Mouse (Mus musculus) lung, embryonic 14.5 days (tissue): ENCODE data around the gene Cdadc1. TPM values are rescaled to one million over a fixed set of nuclear protein-coding genes. Genes with fewer than 3 reads are reported as not detected.
"Not testable (repeated sequence)": the region's sequence is repeated elsewhere in the genome, so short reads cannot be mapped to it uniquely, and the experiment has no call there.

Experiments
- ATAC-seq: fragments of 200-750 bp; cut with Nextera tagmentation; 2 replicates; pipeline ENCODE4 v1.8.0; 2017; ENCODE audit warnings: mild to moderate bottlenecking, moderate TSS enrichment, moderate library complexity; ENCODE audit not compliant: insufficient read depth
- DNase-seq: peaks from one replicate; pipeline ENCODE4 v3.0.0-alpha.2; 2015
- H3K27ac ChIP-seq: fragments of 300-500 bp; sonication (generic); 2 replicates; pipeline ENCODE4 v1.5.1; 2014; ENCODE audit warnings: low read depth, mild to moderate bottlenecking, moderate library complexity
- H3K27me3 ChIP-seq: fragments of 300-500 bp; sonication (generic); 2 replicates; pipeline ENCODE4 v1.6.1; 2014; ENCODE audit warnings: low read length, control low read depth; ENCODE audit not compliant: insufficient read depth
- H3K36me3 ChIP-seq: fragments of 300-500 bp; sonication (generic); 2 replicates; pipeline ENCODE4 v1.6.1; 2014; ENCODE audit warnings: control low read depth; ENCODE audit not compliant: insufficient read depth
- H3K4me1 ChIP-seq: fragments of 300-500 bp; sonication (generic); 2 replicates; pipeline ENCODE4 v1.6.1; 2014; ENCODE audit warnings: antibody characterized with exemption, control low read depth; ENCODE audit not compliant: insufficient read depth
- H3K4me2 ChIP-seq: fragments of 300-500 bp; sonication (generic); 2 replicates; pipeline ENCODE4 v1.6.1; 2014; ENCODE audit warnings: mild to moderate bottlenecking
- H3K4me3 ChIP-seq: fragments of 300-500 bp; sonication (generic); 2 replicates; pipeline ENCODE4 v1.5.1; 2014; ENCODE audit warnings: low read depth, low read length
- H3K9ac ChIP-seq: fragments of 300-500 bp; sonication (generic); 2 replicates; pipeline ENCODE4 v1.6.1; 2014
- H3K9me3 ChIP-seq: fragments of 300-500 bp; sonication (generic); 2 replicates; pipeline ENCODE4 v1.6.1; 2016; ENCODE audit warnings: low read depth, low read length, control low read depth
- CTCF ChIP-seq: IDR thresholded peaks from 2 replicates; pipeline ENCODE4 v1.5.1; 2016; ENCODE audit warnings: antibody characterized with exemption, low read depth
- WGBS: fragments of 180-500 bp; shearing (Covaris S2); extraction: QIAGEN DNeasy Blood & Tissue Kit; methylation state at CpG from one replicate; pipeline ENCODE4 v1.1.7; 2014; 5-methylcytosine and 5-hydroxymethylcytosine counted together
- polyA plus RNA-seq: library from polyadenylated mRNA; unstranded; fragments of >200 nt; fragmentation: Nextera tagmentation; extraction: Ambion mirVana; gene quantifications from 2 replicates; pipeline ENCODE4 v1.2.1, GENCODE M21; 2014

Gene Cdadc1
- polyA plus RNA-seq, 1 experiment from 2014 or later, result 32.5 TPM

GRCm38 (mm10) chr14:59627142-59627680 is 29.5 kb upstream of the Cdadc1 start:
- peak overlapping the region; percentile 26; the same call in 1 of the 2 replicates for H3K27ac ChIP-seq
- TF ChIP-seq CTCF, result no peak
- H3K9me3 ChIP-seq, result no peaks in the 10 kb centered on the region
- no peak; the same call in 1 of the 2 replicates for ATAC-seq
- 20% methylated on average over 9 of the region's 9 CpGs for WGBS
- H3K4me3 ChIP-seq, result peak overlapping the region; percentile 67
- peak overlapping the region; percentile 55; the same call in 1 of the 2 replicates for H3K9ac ChIP-seq
- peaks cover 13% of the 10 kb centered on the region for H3K36me3 ChIP-seq
- H3K4me1 ChIP-seq, result 0 out of 2 replicates have a peak, but pooled peaks cover 3% of the 10 kb centered on the region
- H3K4me2 ChIP-seq, result peak overlapping the region; percentile 83
- peaks cover 5% of the 10 kb centered on the region; the same call in 1 of the 2 replicates for H3K27me3 ChIP-seq
- DNase-seq, result peak; percentile 43

GRCm38 (mm10) chr14:59626711-59627110 is 29.0 kb upstream of the Cdadc1 start:
- Histone ChIP-seq H3K4me2 (peak overlapping the region; percentile 83), H3K9me3 (no peaks in the 10 kb centered on the region), H3K27ac (peak overlapping the region; percentile 50), H3K36me3 (peaks cover 10% of the 10 kb centered on the region), H3K4me1 (0 out of 2 replicates have a peak, but pooled peaks cover 3% of the 10 kb centered on the region), H3K27me3 (peaks cover 5% of the 10 kb centered on the region; the same call in 1 of the 2 replicates), H3K4me3 (peak overlapping the region; percentile 67), H3K9ac (peak overlapping the region; percentile 55)
- WGBS, result 19% methylated on average over 8 of the region's 8 CpGs
- DNase-seq (peak; percentile 75), ATAC-seq (no peak)
- TF ChIP-seq CTCF, result no peak

- Histone ChIP-seq H3K36me3 (peaks cover 7% of the 10 kb centered on the region), H3K4me1 (0 out of 2 replicates have a peak, but pooled peaks cover 3% of the 10 kb centered on the region), H3K4me2 (peak overlapping the region; percentile 83), H3K9ac (peak overlapping the region; percentile 55), H3K9me3 (no peaks in the 10 kb centered on the region), H3K27ac (peak overlapping the region; percentile 73; the same call in 1 of the 2 replicates), H3K27me3 (peaks cover 5% of the 10 kb centered on the region; the same call in 1 of the 2 replicates), H3K4me3 (peak overlapping the region; percentile 67)
- TF ChIP-seq CTCF, result no peak
- DNase-seq (peak; percentile 73), ATAC-seq (peak; percentile 23)
- under 1% methylated on average over 51 of the region's 51 CpGs for WGBS
Observed at GRCm38 (mm10) chr14:59625806-59626364, 28.1 kb upstream of the Cdadc1 start.

- H3K27me3 ChIP-seq, result peaks cover 5% of the 10 kb centered on the region; the same call in 1 of the 2 replicates
- ATAC-seq, result peak; percentile 86
- WGBS, result under 1% methylated on average over 64 of the region's 65 CpGs
- peak within 1 kb of the TSS; percentile 83 for H3K4me2 ChIP-seq
- 0 out of 2 replicates have a peak, but pooled peaks cover 3% of the 10 kb centered on the region for H3K4me1 ChIP-seq
- peak within 1 kb of the TSS; percentile 67 for H3K4me3 ChIP-seq
- H3K9ac ChIP-seq, result peak within 1 kb of the TSS; percentile 55
- H3K36me3 ChIP-seq, result peaks cover 6% of the 10 kb centered on the region
- DNase-seq, result peak; percentile 93
- H3K9me3 ChIP-seq, result no peaks in the 10 kb centered on the region
- peak; percentile 80 for TF ChIP-seq CTCF
- H3K27ac ChIP-seq, result peak within 1 kb of the TSS; percentile 73; the same call in 1 of the 2 replicates
Observed at GRCm38 (mm10) chr14:59625158-59625805, 27.5 kb upstream of the Cdadc1 start, which contains the start of gene Shisa2. TSS of gene Shisa2 (plus strand) at chr14:59625308.

GRCm38 (mm10) chr14:59624326-59624885 is 26.6 kb upstream of the Cdadc1 start:
- 30% methylated on average over 9 of the region's 9 CpGs for WGBS
- Histone ChIP-seq H3K4me1 (0 out of 2 replicates have a peak, but pooled peaks cover 3% of the 10 kb centered on the region), H3K36me3 (no peaks in the 10 kb centered on the region), H3K4me2 (peak overlapping the region; percentile 83), H3K9me3 (no peaks in the 10 kb centered on the region), H3K4me3 (0 out of 2 replicates have a peak overlapping the region, but pooled peaks have one; percentile 67), H3K27ac (no peak overlapping the region), H3K9ac (no peak overlapping the region), H3K27me3 (peaks cover 5% of the 10 kb centered on the region; the same call in 1 of the 2 replicates)
- ATAC-seq, result no peak
- TF ChIP-seq CTCF, result no peak
- no peak for DNase-seq

GRCm38 (mm10) chr14:59616802-59617201 is 19.0 kb upstream of the Cdadc1 start:
- Histone ChIP-seq H3K27me3 (no peaks in the 10 kb centered on the region), H3K4me3 (no peak overlapping the region), H3K9ac (no peak overlapping the region), H3K4me1 (no peaks in the 10 kb centered on the region), H3K9me3 (no peaks in the 10 kb centered on the region), H3K27ac (no peak overlapping the region), H3K36me3 (no peaks in the 10 kb centered on the region), H3K4me2 (no peak overlapping the region)
- no peak for DNase-seq
- no peak for TF ChIP-seq CTCF
- ATAC-seq, result no peak
- 67% methylated on average over 7 of the region's 7 CpGs for WGBS

GRCm38 (mm10) chr14:59614149-59614548 is 16.4 kb upstream of the Cdadc1 start:
- H3K4me2 ChIP-seq, H3K9me3 ChIP-seq, H3K27me3 ChIP-seq, DNase-seq, H3K27ac ChIP-seq, ATAC-seq, H3K4me3 ChIP-seq, H3K9ac ChIP-seq, H3K4me1 ChIP-seq, H3K36me3 ChIP-seq: not testable (repeated sequence)
- 77% methylated on average over 3 of the region's 3 CpGs for WGBS
